Mouse (Mus musculus) MEL (cell line): ENCODE results near the gene Cdh6. TPM values are rescaled to one million over a fixed set of nuclear protein-coding genes. Genes with fewer than 3 reads are reported as not detected.

ENCODE experiments used
- DNase-seq: peaks from one replicate; pipeline ENCODE4 v3.0.0; 2011; ENCODE audit warnings: low read depth, low spot score
- H3K27ac ChIP-seq: 2 replicates; pipeline ENCODE4 v1.5.1; 2012; ENCODE audit warnings: low read depth, mild to moderate bottlenecking, control low read depth, low read length, moderate library complexity; ENCODE audit not compliant: control insufficient read depth
- H3K27me3 ChIP-seq, 2 experiments: fragments of 150-350 bp in 1 of 2; sonication (generic) in 1 of 2; 2 replicates each; pipeline ENCODE4 v1.6.1; 2012; ENCODE audit warnings: low read length in 2 of 2, mild to moderate bottlenecking in 2 of 2, improper control_type of control experiment in 1 of 2, moderate library complexity in 1 of 2; ENCODE audit not compliant: insufficient read depth in 2 of 2, control insufficient read depth in 1 of 2
- H3K36me3 ChIP-seq, 2 experiments: 2 replicates each; pipeline ENCODE4 v1.6.1; 2012 to 2014; ENCODE audit warnings: low read length in 2 of 2, improper control_type of control experiment in 1 of 2, inconsistent platforms in 1 of 2, mild to moderate bottlenecking in 1 of 2; ENCODE audit not compliant: insufficient read depth in 2 of 2, control insufficient read depth in 1 of 2
- H3K4me1 ChIP-seq, 2 experiments: fragments of 150-350 bp in 1 of 2; sonication (generic) in 1 of 2; 2 replicates each; pipeline ENCODE4 v1.6.1; 2012; ENCODE audit warnings: low read length in 2 of 2, improper control_type of control experiment in 1 of 2, mild to moderate bottlenecking in 1 of 2; ENCODE audit not compliant: insufficient read depth in 2 of 2, control insufficient read depth in 1 of 2
- H3K4me3 ChIP-seq, 2 experiments: fragments of 150-350 bp in 1 of 2; sonication (generic) in 1 of 2; 2 replicates each; pipeline ENCODE4 v1.5.1; 2012; ENCODE audit warnings: low read depth in 2 of 2, low read length in 2 of 2, mild to moderate bottlenecking in 2 of 2, moderate library complexity in 2 of 2, control low read depth in 1 of 2, improper control_type of control experiment in 1 of 2; ENCODE audit not compliant: control insufficient read depth in 1 of 2, insufficient read depth in 1 of 2
- H3K79me2 ChIP-seq: 2 replicates; pipeline ENCODE4 v1.6.1; 2012; ENCODE audit warnings: mild to moderate bottlenecking, low read length, moderate library complexity; ENCODE audit not compliant: control insufficient read depth, poor library complexity, insufficient read depth
- H3K9ac ChIP-seq: 2 replicates; pipeline ENCODE4 v1.6.1; 2012; ENCODE audit warnings: low read depth, mild to moderate bottlenecking, control low read depth, low read length, moderate library complexity; ENCODE audit not compliant: control insufficient read depth, poor library complexity, severe bottlenecking
- H3K9me3 ChIP-seq: fragments of 150-350 bp; sonication (generic); replicated peaks from 2 replicates; pipeline ENCODE4 v1.6.1; 2012; ENCODE audit warnings: mild to moderate bottlenecking, low read length, improper control_type of control experiment, moderate library complexity; ENCODE audit not compliant: insufficient read depth
- CHD1 ChIP-seq: IDR thresholded peaks from 2 replicates; pipeline ENCODE4 v1.6.1; 2012; ENCODE audit warnings: low read depth, mild to moderate bottlenecking, inconsistent platforms, low read length, improper control_type of control experiment
- CTCF ChIP-seq, 3 experiments: IDR thresholded peaks in 2 of 3; conservative IDR thresholded peaks in 1 of 3; 2 replicates each; pipeline ENCODE4 v1.5.1; 2011 to 2012; ENCODE audit warnings: low read length in 3 of 3, low read depth in 2 of 3, mild to moderate bottlenecking in 2 of 3, improper control_type of control experiment in 1 of 3, inconsistent platforms in 1 of 3, mixed read lengths in 1 of 3, moderate library complexity in 1 of 3; ENCODE audit not compliant: control insufficient read depth in 1 of 3, insufficient read depth in 1 of 3, poor library complexity in 1 of 3, severe bottlenecking in 1 of 3
- E2F4 ChIP-seq: IDR thresholded peaks from 2 replicates; pipeline ENCODE4 v1.6.1; 2011; ENCODE audit warnings: low read depth, low read length, improper control_type of control experiment, borderline replicate concordance
- ELF1 ChIP-seq: IDR thresholded peaks from 2 replicates; pipeline ENCODE4 v1.6.1; 2014; ENCODE audit warnings: low read depth, mild to moderate bottlenecking, inconsistent platforms, low read length, improper control_type of control experiment, moderate library complexity
- EP300 ChIP-seq, 2 experiments: IDR thresholded peaks; 2 replicates each; pipeline ENCODE4 v1.6.1; 2011; ENCODE audit warnings: improper control_type of control experiment in 2 of 2, low read length in 2 of 2, low read depth in 1 of 2, mild to moderate bottlenecking in 1 of 2
- GATA1 ChIP-seq: IDR thresholded peaks from 2 replicates; pipeline ENCODE4 v1.6.1; 2011; ENCODE audit warnings: low read depth, low read length, improper control_type of control experiment
- HCFC1 ChIP-seq: IDR thresholded peaks from 2 replicates; pipeline ENCODE4 v1.6.1; 2012; ENCODE audit warnings: low read depth, mild to moderate bottlenecking, inconsistent platforms, low read length, improper control_type of control experiment, moderate library complexity
- KAT2A ChIP-seq: conservative IDR thresholded peaks from 2 replicates; pipeline ENCODE4 v1.6.1; 2012; ENCODE audit warnings: low read depth, low read length, improper control_type of control experiment, inconsistent platforms
- MAFK ChIP-seq: IDR thresholded peaks from 2 replicates; pipeline ENCODE4 v1.6.1; 2011; ENCODE audit warnings: low read depth, mild to moderate bottlenecking, low read length, improper control_type of control experiment, borderline replicate concordance
- MAX ChIP-seq: IDR thresholded peaks from 2 replicates; pipeline ENCODE4 v1.6.1; 2011; ENCODE audit warnings: low read length, improper control_type of control experiment
- MAZ ChIP-seq: IDR thresholded peaks from 2 replicates; pipeline ENCODE4 v1.6.1; 2012; ENCODE audit warnings: low read depth, mild to moderate bottlenecking, inconsistent platforms, low read length, improper control_type of control experiment
- MEF2A ChIP-seq: IDR thresholded peaks from 2 replicates; pipeline ENCODE4 v1.6.1; 2014; ENCODE audit warnings: low read depth, mild to moderate bottlenecking, inconsistent platforms, low read length, improper control_type of control experiment; ENCODE audit not compliant: poor library complexity, insufficient replicate concordance, severe bottlenecking; ENCODE audit errors: extremely low read depth
- MXI1 ChIP-seq: IDR thresholded peaks from 2 replicates; pipeline ENCODE4 v1.6.1; 2011; ENCODE audit warnings: mild to moderate bottlenecking, low read depth, low read length, improper control_type of control experiment
- NELFE ChIP-seq: IDR thresholded peaks from 2 replicates; pipeline ENCODE4 v1.6.1; 2011; ENCODE audit warnings: low read depth, low read length, improper control_type of control experiment
- POLR2A ChIP-seq, 2 experiments: IDR thresholded peaks; 2 replicates each; pipeline ENCODE4 v1.6.1; 2011 to 2012; ENCODE audit warnings: low read length in 2 of 2, mild to moderate bottlenecking in 2 of 2, control low read depth in 1 of 2, improper control_type of control experiment in 1 of 2, low read depth in 1 of 2, moderate library complexity in 1 of 2; ENCODE audit not compliant: control insufficient read depth in 1 of 2, insufficient read depth in 1 of 2, poor library complexity in 1 of 2
- POLR2AphosphoS2 ChIP-seq: IDR thresholded peaks from 2 replicates; pipeline ENCODE4 v1.6.1; 2011; ENCODE audit warnings: low read length, improper control_type of control experiment
- POLR2AphosphoS5 ChIP-seq: IDR thresholded peaks from 2 replicates; pipeline ENCODE4 v1.6.1; 2012; ENCODE audit warnings: low read depth, borderline replicate concordance, mild to moderate bottlenecking, inconsistent platforms, low read length, moderate library complexity, mixed read lengths
- RAD21 ChIP-seq: IDR thresholded peaks from 2 replicates; pipeline ENCODE4 v1.6.1; 2011; ENCODE audit warnings: mild to moderate bottlenecking, low read depth, low read length, improper control_type of control experiment
- RCOR1 ChIP-seq: IDR thresholded peaks from 2 replicates; pipeline ENCODE4 v1.6.1; 2012; ENCODE audit warnings: low read depth, mild to moderate bottlenecking, inconsistent platforms, low read length, improper control_type of control experiment
- SIN3A ChIP-seq: IDR thresholded peaks from 2 replicates; pipeline ENCODE4 v1.6.1; 2012; ENCODE audit warnings: low read length, improper control_type of control experiment, inconsistent platforms
- TBP ChIP-seq: IDR thresholded peaks from 2 replicates; pipeline ENCODE4 v1.8.0; 2011; ENCODE audit warnings: low read depth, low read length, improper control_type of control experiment
- UBTF ChIP-seq: IDR thresholded peaks from 2 replicates; pipeline ENCODE4 v1.6.1; 2012; ENCODE audit warnings: low read depth, mild to moderate bottlenecking, inconsistent platforms, low read length, improper control_type of control experiment, moderate library complexity, borderline replicate concordance; ENCODE audit not compliant: insufficient read depth
- USF1 ChIP-seq: IDR thresholded peaks from 2 replicates; pipeline ENCODE4 v1.6.1; 2014; ENCODE audit warnings: low read depth, mild to moderate bottlenecking, inconsistent platforms, low read length, improper control_type of control experiment, moderate library complexity
- USF2 ChIP-seq, 2 experiments: IDR thresholded peaks; 2 replicates each; pipeline ENCODE4 v1.6.1; 2011 to 2012; ENCODE audit warnings: improper control_type of control experiment in 2 of 2, low read length in 2 of 2, borderline replicate concordance in 1 of 2, inconsistent platforms in 1 of 2, low read depth in 1 of 2, mild to moderate bottlenecking in 1 of 2; ENCODE audit not compliant: insufficient read depth in 1 of 2
- ZKSCAN1 ChIP-seq: IDR thresholded peaks from 2 replicates; pipeline ENCODE4 v1.6.1; 2012; ENCODE audit warnings: low read depth, mild to moderate bottlenecking, inconsistent platforms, low read length, improper control_type of control experiment, moderate library complexity
- ZMIZ1 ChIP-seq: IDR thresholded peaks from 2 replicates; pipeline ENCODE4 v1.6.1; 2012; ENCODE audit warnings: low read depth, mild to moderate bottlenecking, inconsistent platforms, low read length, improper control_type of control experiment, moderate library complexity
- ZNF384 ChIP-seq: IDR thresholded peaks from 2 replicates; pipeline ENCODE4 v1.6.1; 2012; ENCODE audit warnings: low read depth, mild to moderate bottlenecking, inconsistent platforms, low read length, improper control_type of control experiment
- polyA plus RNA-seq, 2 experiments: library from polyadenylated mRNA; stranded (reverse) in 1 of 2; unstranded in 1 of 2; fragments of >175 nt in 1 of 2; fragments of >200 nt in 1 of 2; gene quantifications; 2 replicates each; pipeline versions ENCODE4 v1.2.1 to v1.2.4; 2012; ENCODE audit warnings: low replicate concordance in 2 of 2, low read depth in 1 of 2; ENCODE audit not compliant: insufficient read length in 2 of 2, insufficient read depth in 1 of 2, missing spikeins in 1 of 2
- total RNA-seq: library from RNA; depleted of rRNA; stranded (reverse); fragments of 300-350 nt; gene quantifications from 2 replicates; pipeline ENCODE4 v1.2.3, GENCODE M21; 2012

The Cdh6 gene
- total and polyA plus RNA-seq, 3 experiments = not detected

- Histone ChIP-seq H3K79me2 (no peaks in the 10 kb centered on the region), H3K27ac (no peak overlapping the region), H3K9me3 (no peaks in the 10 kb centered on the region), H3K4me3 (no peak overlapping the region), H3K4me1 (no peaks in the 10 kb centered on the region), H3K27me3 (no peaks in the 10 kb centered on the region; a peak in 1 of 4 replicates), H3K36me3 (no peaks in the 10 kb centered on the region), H3K9ac (no peak overlapping the region)
- DNase-seq = no peak
- no peak for TF ChIP-seq NELFE
- TF ChIP-seq USF1 = no peak
- no peak for TF ChIP-seq TBP
- TF ChIP-seq MAFK = no peak
- TF ChIP-seq RAD21 = no peak
- no peak for TF ChIP-seq MXI1
- no peak for TF ChIP-seq RCOR1
- no peak for TF ChIP-seq MAZ
- no peak for TF ChIP-seq USF2 (IDR thresholded peaks at IDR 0.05; ENCODE audit: borderline replicate concordance in 1 of 2, insufficient read depth in 1 of 2, low read depth in 1 of 2, low read length in 2 of 2)
- TF ChIP-seq CHD1 = no peak
- TF ChIP-seq POLR2AphosphoS5 = no peak
These were observed 18.1 kb downstream of the Cdh6 start for GRCm38 (mm10) chr15:13155418-13155817.

DNA sequence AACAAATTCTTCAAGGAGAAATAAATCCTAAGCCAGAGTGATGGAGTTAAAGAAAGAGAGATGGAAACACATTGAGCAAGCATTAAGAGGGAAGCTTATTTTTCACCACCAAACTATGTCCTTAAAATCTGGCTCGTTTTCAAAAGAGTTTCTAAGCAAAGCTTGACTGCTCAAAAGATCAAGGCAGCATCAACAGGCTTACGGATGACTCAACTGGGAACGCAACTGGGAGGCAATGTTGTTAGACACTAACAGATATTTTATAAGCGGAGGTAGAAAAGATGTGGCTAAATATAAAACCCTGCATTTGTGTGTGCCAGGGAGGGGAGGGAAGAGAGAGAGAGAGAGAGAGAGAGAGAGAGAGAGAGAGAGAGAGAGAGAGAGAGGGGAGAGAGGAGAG lies 31.5 kb downstream of the Cdh6 start:
- no peak for DNase-seq
- Histone ChIP-seq H3K4me3 (no peak overlapping the region), H3K27me3 (no peaks in the 10 kb centered on the region), H3K9me3 (no peaks in the 10 kb centered on the region), H3K9ac (no peak overlapping the region), H3K4me1 (no peaks in the 10 kb centered on the region), H3K27ac (no peak overlapping the region), H3K79me2 (no peaks in the 10 kb centered on the region), H3K36me3 (no peaks in the 10 kb centered on the region)
- no peak for TF ChIP-seq UBTF
- TF ChIP-seq ELF1 = no peak
- no peak for TF ChIP-seq ZKSCAN1
- TF ChIP-seq KAT2A = no peak
- TF ChIP-seq EP300 (IDR thresholded peaks at IDR 0.05; ENCODE audit: low read depth in 1 of 2, low read length in 2 of 2) = no peak
- TF ChIP-seq POLR2AphosphoS2 = no peak
- no peak for TF ChIP-seq E2F4
- TF ChIP-seq CTCF (IDR thresholded peaks at IDR 0.05 in 2 of 3, conservative IDR thresholded peaks at IDR 0.05 in 1 of 3; ENCODE audit: control insufficient read depth in 1 of 3, insufficient read depth in 1 of 3, low read depth in 2 of 3, low read length in 3 of 3, poor library complexity in 1 of 3, severe bottlenecking in 1 of 3) = no peak
- TF ChIP-seq SIN3A = no peak
- TF ChIP-seq GATA1 = no peak
- TF ChIP-seq MEF2A = no peak
- no peak for TF ChIP-seq POLR2A (IDR thresholded peaks at IDR 0.05; ENCODE audit: control insufficient read depth in 1 of 2, insufficient read depth in 1 of 2, low read depth in 1 of 2, low read length in 2 of 2, poor library complexity in 1 of 2)
- no peak for TF ChIP-seq ZNF384
- TF ChIP-seq ZMIZ1 = no peak
- TF ChIP-seq POLR2AphosphoS5 = no peak
- no peak for TF ChIP-seq MAX
- no peak for TF ChIP-seq HCFC1
